Mouse (Mus musculus) adrenal gland (tissue): ENCODE results near the gene Pdzk1.

ENCODE experiments used
- intact Hi-C: fragments of 180-260 bp; cut with DNase I; formaldehyde crosslinking; loops from one replicate; pipeline ENCODE4 v1.15.1; 2025

The Pdzk1 gene

GRCm38 (mm10) chr3:96834587-96835348 is 5.7 kb downstream of the Pdzk1 start:
- intact Hi-C loops = no loop called here

- intact Hi-C loops = no loop called here
Measured at GRCm38 (mm10) chr3:96836414-96836813, 7.3 kb downstream of the Pdzk1 start.

GRCm38 (mm10) chr3:96838996-96839645 is 10.0 kb downstream of the Pdzk1 start:
- intact Hi-C loops = no loop called here

GRCm38 (mm10) chr3:96845191-96845590 is 16.1 kb downstream of the Pdzk1 start:
- intact Hi-C loops = no loop called here

GRCm38 (mm10) chr3:96845806-96846205 is 16.7 kb downstream of the Pdzk1 start:
- intact Hi-C loops = no loop called here

GRCm38 (mm10) chr3:96846985-96847384 is 17.9 kb downstream of the Pdzk1 start:
- intact Hi-C loops = no loop called here

GRCm38 (mm10) chr3:96847661-96848060 is 18.6 kb downstream of the Pdzk1 start:
- intact Hi-C loops = no loop called here

- intact Hi-C loops = no loop called here
Measured at GRCm38 (mm10) chr3:96848470-96848869, 19.4 kb downstream of the Pdzk1 start.

- intact Hi-C loops = no loop called here
Measured at GRCm38 (mm10) chr3:96849168-96849727, 20.2 kb downstream of the Pdzk1 start.

GRCm38 (mm10) chr3:96852561-96852960 is 23.5 kb downstream of the Pdzk1 start:
- intact Hi-C loops = no loop called here

GRCm38 (mm10) chr3:96854376-96854775 is 25.3 kb downstream of the Pdzk1 start:
- intact Hi-C loops = no loop called here

- intact Hi-C loops = no loop called here
Measured at GRCm38 (mm10) chr3:96855833-96856232, 26.7 kb downstream of the Pdzk1 start.

GRCm38 (mm10) chr3:96860498-96860897 is 31.4 kb downstream of the Pdzk1 start:
- intact Hi-C loops = no loop called here

GRCm38 (mm10) chr3:96867863-96868262 is 38.8 kb downstream of the Pdzk1 start:
- intact Hi-C loops = no loop called here

- intact Hi-C loops = no loop called here
Measured at GRCm38 (mm10) chr3:96868566-96868965, 39.5 kb downstream of the Pdzk1 start.

- intact Hi-C loops = no loop called here
Measured at GRCm38 (mm10) chr3:96869091-96869490, 40.0 kb downstream of the Pdzk1 start.

GRCm38 (mm10) chr3:96870270-96870669 is 41.2 kb downstream of the Pdzk1 start:
- intact Hi-C loops = no loop called here

GRCm38 (mm10) chr3:96871070-96871469 is 42.0 kb downstream of the Pdzk1 start:
- intact Hi-C loops = no loop called here

- intact Hi-C loops = no loop called here
Measured at GRCm38 (mm10) chr3:96872501-96872900, 43.4 kb downstream of the Pdzk1 start.

GRCm38 (mm10) chr3:96874808-96875571 is 45.9 kb downstream of the Pdzk1 start:
- intact Hi-C loops = no loop called here

- intact Hi-C loops = no loop called here
Measured at GRCm38 (mm10) chr3:96879536-96879935, 50.5 kb downstream of the Pdzk1 start.

GRCm38 (mm10) chr3:96880385-96880784 is 51.3 kb downstream of the Pdzk1 start:
- intact Hi-C loops = no loop called here
